Mouse (Mus musculus): ENCODE data around the gene Mrpl54.

Gene Mrpl54

DNA sequence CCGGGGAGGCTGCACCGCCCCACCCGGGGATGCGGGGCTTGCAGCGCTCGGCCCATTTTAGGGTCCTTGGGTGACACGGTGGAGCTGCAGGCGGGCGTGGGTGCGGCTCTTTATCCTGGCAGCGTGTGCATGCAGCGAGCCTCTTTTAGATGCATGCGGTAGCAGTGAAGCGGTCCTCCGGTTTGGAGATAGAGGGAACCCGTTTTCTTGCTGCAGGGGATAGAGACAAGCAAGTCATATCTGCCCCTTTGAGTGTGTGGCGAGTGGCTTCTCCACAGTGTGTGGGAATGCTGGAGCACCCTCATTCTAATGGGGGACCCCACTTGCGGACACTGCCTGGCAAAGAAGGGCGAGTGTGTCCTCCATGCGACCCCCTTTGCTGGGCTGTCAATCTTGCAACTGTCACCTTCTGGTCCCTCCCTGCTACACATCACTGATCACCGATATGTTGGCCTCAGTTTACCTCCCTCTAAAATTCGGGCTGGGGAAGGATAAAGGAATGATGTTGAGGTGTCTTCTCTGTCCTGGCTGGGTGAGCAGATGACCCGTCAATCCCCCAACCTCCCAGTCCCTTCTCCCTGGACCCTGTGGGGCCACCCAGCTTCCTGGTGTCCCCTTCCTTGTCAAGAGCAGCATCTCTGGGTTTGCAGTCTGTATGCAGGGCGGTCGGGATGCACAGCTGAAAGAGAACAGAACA is 26.7 kb upstream of the Mrpl54 start:
- no peak for DNase-seq

DNA sequence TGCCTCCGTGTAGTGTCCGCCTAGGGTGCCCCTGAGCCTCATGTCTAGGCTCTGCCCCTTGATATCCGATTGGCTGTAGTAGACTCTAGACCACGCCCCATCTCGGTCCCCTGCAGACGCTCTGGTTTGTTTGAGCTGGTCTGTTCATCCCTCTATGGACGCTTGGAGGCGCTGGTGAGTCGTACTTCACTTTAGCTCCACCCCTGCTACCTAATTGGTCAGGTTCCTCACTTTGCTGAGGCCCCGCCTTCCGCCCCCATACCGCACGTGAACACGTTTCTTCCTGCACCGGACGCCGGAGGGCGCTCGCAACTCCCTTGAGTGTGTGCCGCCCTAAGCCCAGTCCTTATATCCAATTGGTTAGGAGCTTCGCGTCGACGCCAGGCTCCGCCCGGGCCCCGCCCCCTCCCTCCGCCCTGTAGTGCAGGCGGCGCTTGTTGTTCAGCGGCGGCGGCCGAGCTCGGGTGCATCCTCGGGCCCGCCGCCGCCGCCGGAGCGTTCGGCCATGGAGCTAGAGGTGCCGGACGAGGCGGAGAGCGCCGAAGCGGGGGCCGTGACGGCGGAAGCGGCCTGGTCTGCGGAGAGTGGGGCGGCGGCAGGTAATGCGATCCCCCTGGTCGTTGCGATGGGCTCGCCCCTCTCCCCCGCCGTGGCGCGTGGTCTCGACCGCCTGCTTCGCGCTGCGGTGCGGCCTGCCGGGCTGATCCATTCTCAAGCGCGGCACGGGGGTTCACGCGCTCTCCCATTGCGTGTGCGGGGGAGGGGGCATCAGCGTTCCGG is 26.0 kb upstream of the Mrpl54 start, which contains the start of gene Pip5k1c:
Pip5k1c (plus strand) TSS at position 410 of the 780 bp plus-strand sequence.
- DNase-seq = peak; percentile 99

DNA sequence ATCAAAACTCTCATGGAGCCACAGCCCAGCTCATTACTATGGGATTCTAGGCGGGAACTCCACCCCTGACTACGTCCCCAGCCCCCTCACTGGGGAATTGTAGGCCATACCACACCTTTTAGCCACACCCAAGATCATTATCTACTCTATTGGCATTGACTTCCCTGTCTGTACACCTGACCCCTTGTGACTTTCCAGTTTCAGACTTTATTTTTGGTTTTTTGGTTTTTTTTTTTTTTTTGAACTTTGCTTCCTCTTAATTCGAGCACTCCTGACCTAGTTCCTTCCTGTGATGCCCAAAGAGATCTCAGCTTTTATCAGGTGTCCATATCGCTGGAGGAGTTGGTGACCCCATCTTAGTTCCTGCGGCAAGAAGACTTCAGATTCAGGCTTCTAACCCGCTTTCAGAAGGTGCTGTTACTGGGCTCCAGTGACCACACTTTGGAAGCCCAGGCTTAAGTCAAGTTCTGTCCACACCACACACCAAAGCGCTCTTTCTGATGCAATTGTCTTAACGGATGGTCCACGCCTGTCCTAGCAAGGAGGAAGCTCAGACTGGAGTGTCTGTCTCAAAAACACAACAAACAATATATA is 24.9 kb upstream of the Mrpl54 start, which contains the start of gene Tjp3:
Tjp3 (minus strand) TSS at position 71 of the 594 bp plus-strand sequence.
- no peak for DNase-seq

DNA sequence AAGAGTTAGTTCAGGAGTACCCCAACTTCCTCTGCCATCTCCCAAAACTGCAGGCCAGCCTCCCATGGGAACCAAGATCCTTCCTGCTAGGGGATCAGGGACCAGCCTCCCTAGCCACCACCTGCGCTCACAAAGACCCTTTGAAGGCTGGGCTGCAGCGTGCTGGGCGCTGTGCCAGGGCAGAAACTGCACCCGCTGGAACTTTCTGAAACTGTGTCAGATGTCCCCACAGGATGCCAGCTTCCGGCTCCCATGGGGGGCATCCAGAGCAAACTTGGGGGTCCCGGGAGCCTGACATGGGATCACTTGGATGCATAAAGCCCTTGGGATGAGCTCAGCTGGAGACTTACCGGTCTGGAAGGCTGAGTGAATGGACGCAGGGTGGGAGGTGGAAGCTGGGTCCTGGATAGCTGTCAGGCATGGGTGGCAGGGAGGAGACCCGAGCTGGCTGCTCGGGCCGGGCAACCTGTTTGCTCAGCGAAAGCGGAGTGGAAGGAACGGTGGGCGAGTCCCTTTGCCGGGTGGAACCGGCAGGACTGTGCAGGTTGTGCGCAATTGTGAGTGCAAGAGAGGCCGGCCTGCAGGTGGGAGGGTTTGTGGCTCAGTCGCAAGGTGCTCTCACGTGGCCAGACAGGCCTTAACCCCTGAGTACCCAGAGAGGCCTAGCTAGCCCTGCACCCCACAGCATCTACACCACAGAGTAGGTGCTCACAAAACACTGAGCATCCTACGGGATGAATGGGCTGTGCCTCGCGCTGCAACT is 24.1 kb upstream of the Mrpl54 start:
- DNase-seq = peak; percentile 59

GRCm38 (mm10) chr10:81289811-81290210 is 23.1 kb upstream of the Mrpl54 start:
- no peak for DNase-seq

- peak; percentile 82 for DNase-seq
Observed at GRCm38 (mm10) chr10:81289278-81289677, 22.5 kb upstream of the Mrpl54 start.

- DNase-seq = peak; percentile 74
Observed at GRCm38 (mm10) chr10:81288601-81289000, 21.9 kb upstream of the Mrpl54 start.

DNA sequence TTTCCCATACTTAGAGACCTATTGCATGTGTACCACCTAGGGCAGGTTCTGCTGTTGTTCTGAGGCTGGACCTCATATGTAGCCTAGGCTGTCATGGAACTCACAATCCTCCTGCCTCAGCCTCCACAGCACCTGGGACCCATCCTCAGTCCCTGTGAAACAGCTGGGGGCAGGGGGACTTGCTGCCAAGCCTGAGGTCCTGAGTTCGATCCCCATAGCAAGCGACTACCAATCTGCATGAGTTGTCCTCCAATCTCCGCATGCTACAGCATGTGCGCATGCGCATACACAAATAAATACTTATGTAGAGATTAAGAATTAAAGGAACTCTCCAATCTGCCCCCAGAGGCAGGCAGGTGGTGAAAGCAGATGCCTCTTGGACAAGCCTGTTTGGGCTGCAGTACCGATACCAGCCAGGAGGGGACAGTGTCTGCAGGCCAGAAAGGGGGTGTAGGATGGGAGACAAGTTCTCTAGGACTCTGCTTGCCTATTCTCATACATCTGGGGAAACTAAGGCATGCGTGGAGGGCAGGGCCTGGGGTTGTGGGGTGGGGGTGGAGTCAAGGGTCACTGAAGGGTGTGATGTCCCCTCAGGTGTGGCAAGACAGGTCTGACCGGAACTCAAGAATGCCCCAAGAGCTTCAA is 20.9 kb upstream of the Mrpl54 start:
- DNase-seq = peak; percentile 75

- peak; percentile 66 for DNase-seq
Observed at GRCm38 (mm10) chr10:81286586-81286985, 19.9 kb upstream of the Mrpl54 start.

DNA sequence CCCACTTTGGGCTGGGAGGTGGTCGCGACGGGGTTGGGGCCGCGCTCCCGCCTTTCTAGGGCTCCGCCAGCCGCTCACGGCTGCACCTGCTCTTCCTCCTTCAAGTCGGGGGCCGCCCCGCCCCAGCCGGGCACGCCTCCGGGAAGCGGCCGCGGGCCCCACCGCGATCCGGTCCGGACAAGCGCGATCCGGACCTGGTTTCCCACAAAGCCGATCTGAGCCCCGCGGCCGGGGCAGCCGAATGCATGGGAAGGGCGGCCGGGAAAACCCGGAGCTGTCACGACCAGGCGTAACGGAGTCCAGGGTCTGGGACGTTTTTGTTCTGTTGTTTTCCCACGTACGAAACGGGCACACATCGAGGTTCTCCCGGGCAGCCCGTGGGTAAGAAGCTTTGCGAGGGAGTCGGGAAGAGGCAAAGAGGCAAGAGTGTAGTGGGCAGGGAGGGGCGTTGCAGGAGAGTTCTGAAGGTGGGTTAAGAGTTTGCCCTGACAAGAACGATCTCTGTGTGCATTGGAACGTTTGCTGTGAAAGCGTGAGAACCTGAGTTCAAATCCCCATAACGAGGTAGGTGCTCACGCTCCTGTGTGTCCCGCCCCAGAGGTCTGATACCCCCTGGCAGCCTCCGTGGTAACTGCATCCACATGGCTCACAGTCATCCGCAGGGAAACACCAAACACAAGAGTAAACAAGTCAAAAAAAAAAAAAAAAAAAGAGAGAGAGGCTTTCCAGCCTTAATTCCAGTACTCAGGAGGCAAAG is 19.1 kb upstream of the Mrpl54 start:
- peak; percentile 96 for DNase-seq

DNA sequence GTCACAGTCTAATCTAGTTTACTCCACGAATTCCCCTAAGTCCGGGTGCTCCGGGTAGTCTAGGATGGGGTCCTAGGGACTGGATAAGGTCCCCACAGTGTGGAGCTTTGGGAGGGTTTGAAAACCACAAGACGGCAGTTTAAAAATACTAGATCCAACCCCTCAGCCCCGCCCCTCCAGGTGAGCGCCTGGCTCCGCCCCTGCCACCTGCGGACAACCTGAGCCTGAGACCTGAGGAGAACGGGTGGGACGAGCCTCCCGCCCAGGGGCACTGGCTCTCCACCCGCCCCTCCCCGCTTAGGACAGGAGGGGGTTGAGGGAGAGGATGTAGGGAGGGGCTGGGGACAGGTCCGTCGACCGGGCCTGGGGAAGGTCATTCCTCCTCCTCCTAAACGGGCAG is 18.0 kb upstream of the Mrpl54 start:
- DNase-seq = peak; percentile 79

DNA sequence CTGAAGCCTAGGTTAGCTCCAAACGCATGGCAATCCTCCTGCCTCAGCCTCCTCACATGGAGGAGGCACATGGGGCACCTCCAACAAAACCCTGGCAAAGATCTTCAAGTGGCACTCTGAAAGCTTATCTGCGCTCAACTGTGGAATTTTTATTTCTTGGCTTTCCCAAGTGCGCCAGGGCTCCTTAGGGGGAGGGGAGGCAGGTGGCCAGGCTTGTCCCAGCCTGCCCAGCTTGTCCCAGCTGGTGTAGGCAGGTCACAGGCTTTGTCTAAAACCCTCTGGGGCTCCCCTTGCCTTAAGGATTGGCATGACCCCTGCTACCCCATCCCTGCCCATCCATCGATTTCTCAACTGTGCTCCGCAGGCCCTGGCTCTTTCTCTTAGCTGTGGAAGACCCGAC is 17.5 kb upstream of the Mrpl54 start:
- DNase-seq = no peak

GRCm38 (mm10) chr10:81279496-81279895 is 12.8 kb upstream of the Mrpl54 start:
- no peak for DNase-seq

DNA sequence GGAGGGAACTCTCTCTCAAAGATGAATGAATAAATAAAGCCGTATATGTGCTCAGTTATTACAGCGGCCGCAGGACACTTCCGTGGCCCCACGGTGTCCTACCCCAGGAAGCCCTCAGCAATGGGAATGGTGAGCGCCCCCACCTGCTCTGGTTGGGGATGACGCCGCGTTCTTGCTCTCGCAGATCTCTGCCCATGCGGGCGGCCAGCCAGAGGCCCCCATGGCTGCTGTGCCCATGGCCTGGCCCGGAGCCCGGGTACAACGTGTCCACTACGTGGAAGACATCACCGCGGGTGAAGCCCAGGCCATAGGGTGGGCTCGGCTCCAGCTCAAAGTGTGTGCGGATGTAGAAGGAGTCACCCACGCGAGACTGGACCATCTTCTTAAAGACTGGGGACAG is 10.9 kb upstream of the Mrpl54 start:
- DNase-seq = no peak

GRCm38 (mm10) chr10:81273842-81274241 is 7.1 kb upstream of the Mrpl54 start:
- no peak for DNase-seq

GRCm38 (mm10) chr10:81272356-81272755 is 5.6 kb upstream of the Mrpl54 start:
- DNase-seq = no peak

- no peak for DNase-seq
Observed at GRCm38 (mm10) chr10:81268643-81269412, 2.1 kb upstream of the Mrpl54 start.

GRCm38 (mm10) chr10:81268056-81268455 is 1.3 kb upstream of the Mrpl54 start:
- peak; percentile 91 for DNase-seq

- DNase-seq = no peak
Observed at GRCm38 (mm10) chr10:81265540-81265939, 1.2 kb downstream of the Mrpl54 start.

GRCm38 (mm10) chr10:81261025-81261424 is 5.7 kb downstream of the Mrpl54 start:
- no peak for DNase-seq

All from kidney, postnatal 10 days (tissue).